Mouse (Mus musculus) right cerebral cortex, postnatal 36 days (tissue): ENCODE measurements around the gene Acss3.

Experiments used
- DNase-seq, 2 experiments: peaks; one replicate each; pipeline ENCODE4 v3.0.0; 2022; ENCODE audit warnings: low spot score in 2 of 2, mixed read lengths in 1 of 2

Acss3 gene

DNA sequence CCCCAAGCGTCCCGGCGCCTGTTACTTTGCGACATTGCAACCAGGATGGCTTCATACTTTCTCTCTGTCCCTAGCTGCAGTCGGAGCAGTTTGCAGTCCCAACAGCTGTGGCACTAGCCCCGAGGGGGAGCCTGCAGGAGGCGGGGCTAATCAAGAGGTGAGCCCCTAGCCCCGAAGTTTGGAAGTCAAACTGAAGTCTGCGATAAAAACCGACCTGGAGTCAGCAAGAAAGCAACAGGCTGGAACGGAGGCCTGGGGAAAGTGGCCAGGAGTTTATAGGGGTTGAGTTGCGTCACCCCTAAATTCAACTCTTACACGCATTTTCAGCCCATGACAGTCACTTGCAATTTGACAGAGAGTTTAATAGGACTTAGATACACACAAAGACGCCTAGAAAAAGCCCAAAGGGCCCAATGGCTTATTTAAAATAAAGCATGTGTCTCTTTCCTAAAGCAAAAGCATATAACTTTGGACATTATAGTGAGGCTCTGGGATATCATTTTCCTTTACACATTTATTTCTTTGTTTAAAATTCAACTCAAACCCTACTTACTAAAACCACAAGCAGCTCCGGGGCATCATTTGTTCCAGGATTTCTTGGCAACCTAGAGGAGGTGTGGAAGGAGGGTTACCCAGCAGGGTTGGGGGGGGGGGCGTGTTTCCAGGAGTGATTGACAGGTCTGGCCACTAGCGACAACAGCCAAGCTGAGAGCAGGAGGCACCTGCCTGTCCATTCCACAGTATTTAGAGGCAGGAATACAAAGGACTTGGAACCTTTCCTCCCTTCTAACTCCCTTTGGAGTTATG, at the start of gene Acss3:
TSS of gene Acss3 (minus strand) at position 140 of the 807 bp plus-strand sequence.
- peak in 1 of 2 experiments; percentile 2 for DNase-seq

DNA sequence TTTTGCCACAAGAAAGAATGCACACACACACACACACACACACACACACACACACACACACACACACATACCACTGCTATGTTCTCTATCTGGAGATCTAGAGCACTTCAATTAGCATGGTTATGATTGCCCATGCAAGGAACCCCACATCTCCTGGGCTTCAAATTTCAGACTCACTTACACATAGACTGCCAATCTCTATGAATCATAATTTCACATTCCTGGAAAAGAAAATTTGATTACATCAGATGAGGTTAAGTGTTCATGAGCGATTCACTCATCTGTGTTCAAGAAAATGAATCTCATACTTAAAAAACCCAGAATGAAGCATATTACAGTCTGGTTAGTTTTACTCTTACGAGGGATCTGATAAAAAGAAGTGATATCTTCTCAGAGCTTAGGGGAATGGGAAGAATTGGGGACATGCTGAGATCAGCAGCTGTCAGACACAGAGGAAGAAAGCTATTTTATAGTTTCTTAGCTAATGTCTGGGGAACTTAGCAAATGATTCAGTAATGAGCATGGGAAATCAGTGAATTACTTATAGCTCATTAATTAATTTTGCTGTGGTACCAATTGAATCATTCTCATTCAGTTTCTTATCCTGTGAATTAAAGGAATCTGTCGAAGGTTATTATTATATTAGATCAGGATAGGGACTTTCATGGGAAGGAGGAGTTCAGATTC, 48.7 kb upstream of the Acss3 start:
- DNase-seq = no peak

DNA sequence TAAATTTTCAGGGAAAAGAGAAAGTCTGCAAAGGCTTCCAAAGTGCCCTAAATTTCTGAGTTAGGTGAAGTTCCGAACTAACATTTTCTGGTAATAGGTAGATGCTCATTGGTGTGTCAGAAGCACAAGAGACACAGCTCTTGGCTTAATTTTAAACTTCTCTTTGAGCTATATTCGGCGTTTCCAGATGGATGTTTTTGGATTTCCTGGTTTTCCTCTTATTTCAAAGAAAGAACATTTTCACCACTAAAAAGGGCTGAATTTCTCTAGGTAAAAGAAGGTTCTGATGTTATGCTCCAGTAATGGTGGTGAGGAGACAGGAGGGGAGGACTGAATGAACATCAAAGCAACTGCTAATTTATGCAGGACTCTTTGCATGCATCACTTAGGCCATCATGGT, 43.0 kb upstream of the Acss3 start:
- DNase-seq = no peak

GRCm38 (mm10) chr10:107148759-107149158, 25.3 kb upstream of the Acss3 start:
- no peak for DNase-seq

GRCm38 (mm10) chr10:107144016-107144415, 20.5 kb upstream of the Acss3 start:
- DNase-seq = no peak

- DNase-seq = no peak
Observed at GRCm38 (mm10) chr10:107142910-107143309, 19.4 kb upstream of the Acss3 start.

- DNase-seq = no peak
Observed at GRCm38 (mm10) chr10:107122744-107123528, 532 bp downstream of the Acss3 start.

- no peak for DNase-seq
Observed at GRCm38 (mm10) chr10:107121301-107121700, 2.2 kb downstream of the Acss3 start.

GRCm38 (mm10) chr10:107119135-107119534, 4.3 kb downstream of the Acss3 start:
- no peak for DNase-seq

DNA sequence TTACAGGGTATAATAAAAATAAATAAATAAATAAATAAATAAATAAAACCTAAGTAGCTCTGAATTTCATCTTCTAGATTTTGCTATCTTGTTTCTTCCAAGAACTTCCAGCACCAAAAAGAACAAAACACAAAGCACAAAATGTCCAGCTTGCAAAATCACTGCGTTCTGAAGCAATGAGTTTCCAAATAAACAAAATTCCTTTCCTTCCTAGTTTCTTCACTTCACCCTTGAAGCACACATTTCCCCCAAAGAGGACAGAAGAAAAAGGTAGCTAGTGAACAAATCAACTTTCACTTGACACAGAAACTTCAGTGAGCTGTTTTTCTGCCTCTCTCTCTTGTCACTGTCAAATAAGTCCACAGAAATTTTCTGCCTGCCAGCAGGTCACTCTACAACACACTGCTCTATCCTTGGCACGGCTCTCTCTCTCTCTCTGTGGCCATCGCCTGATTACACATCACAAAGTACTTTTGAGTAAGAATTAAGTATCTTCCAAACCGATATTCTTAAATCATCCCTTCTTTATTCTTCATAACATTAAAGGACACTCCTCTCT, 6.7 kb downstream of the Acss3 start:
- DNase-seq = no peak

- DNase-seq = no peak
Observed at GRCm38 (mm10) chr10:107115930-107116642, 7.4 kb downstream of the Acss3 start.

DNA sequence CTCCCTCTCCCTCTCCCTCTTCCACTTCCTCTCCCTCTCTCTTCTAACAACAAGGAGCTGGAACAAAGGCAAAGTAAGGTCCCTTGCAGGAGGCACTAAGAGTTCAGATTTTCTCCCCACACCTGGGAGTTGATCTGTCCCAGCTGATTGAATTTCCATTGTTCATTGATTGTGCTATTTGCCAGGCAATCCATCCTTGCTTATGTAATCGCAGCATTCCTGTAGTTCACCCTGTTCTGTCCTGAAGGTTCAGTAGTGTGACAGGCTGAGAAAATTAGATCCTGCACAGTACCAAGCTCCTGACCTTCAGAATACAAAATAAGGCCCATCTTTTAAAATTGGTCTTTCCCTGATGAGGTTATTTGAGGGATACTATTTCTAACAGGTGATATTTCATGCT, 8.3 kb downstream of the Acss3 start:
- no peak for DNase-seq

DNA sequence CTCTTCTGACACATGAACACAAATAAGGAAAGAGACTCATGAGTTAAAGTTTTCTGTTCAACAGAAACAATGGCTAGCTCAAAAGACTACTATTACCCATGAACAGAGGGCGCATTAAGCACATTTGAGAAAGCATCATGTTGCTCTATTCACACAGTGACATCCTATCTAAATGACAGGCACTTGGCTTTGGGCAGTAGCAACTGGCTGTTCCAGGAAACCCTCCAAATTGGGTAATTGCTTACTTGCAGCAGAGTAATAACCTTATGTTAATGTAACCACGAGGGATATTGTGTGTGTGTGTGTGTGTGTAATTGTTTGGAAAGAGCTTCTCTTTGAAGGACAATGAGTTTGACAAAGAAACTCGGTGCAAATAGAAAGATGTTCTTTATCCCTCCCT, 29.0 kb downstream of the Acss3 start:
- no peak for DNase-seq

- no peak for DNase-seq
Observed at GRCm38 (mm10) chr10:107053846-107054624, 69.4 kb downstream of the Acss3 start.

DNA sequence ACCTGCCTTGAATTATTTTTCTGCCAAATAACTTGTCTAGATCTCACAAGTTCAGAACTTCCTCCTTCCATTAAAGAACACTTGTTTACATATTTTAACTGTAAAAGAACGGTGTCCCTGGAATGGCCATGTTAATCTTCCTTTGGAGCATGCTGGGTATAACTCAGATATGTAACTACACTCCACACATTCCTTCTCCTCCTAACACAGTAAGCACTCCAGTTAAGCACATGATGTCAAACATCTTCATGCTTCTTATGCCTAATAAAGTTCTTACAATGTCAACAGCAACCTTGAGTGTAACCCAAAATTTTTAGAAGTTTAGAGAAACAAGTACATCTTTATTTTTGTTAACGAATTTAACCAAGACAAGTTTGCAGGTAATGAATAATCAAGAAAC, 73.0 kb downstream of the Acss3 start:
- no peak for DNase-seq

- no peak for DNase-seq
Observed at GRCm38 (mm10) chr10:107042656-107043055, 80.8 kb downstream of the Acss3 start.

- DNase-seq = no peak
Observed at GRCm38 (mm10) chr10:107040837-107041236, 82.6 kb downstream of the Acss3 start.

DNA sequence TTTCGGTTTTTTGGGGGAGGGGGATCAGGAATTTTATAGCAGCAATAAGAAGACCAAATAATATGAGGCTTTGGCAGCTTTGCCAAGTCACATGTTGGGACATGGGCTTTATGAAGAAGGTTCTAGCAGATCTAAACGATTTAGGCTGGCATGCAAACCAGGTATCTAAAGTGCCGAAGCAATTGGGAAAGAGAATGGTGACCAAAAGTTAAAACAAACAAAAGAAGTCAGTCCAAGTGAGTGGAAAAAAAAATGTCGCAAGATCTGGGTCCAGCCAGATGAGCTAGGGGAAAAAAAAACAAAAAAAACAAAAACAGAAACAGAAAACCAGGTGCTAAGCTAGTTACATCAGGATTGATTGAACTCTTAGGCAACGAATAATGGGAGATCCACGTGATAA, 83.1 kb downstream of the Acss3 start:
- no peak for DNase-seq

DNA sequence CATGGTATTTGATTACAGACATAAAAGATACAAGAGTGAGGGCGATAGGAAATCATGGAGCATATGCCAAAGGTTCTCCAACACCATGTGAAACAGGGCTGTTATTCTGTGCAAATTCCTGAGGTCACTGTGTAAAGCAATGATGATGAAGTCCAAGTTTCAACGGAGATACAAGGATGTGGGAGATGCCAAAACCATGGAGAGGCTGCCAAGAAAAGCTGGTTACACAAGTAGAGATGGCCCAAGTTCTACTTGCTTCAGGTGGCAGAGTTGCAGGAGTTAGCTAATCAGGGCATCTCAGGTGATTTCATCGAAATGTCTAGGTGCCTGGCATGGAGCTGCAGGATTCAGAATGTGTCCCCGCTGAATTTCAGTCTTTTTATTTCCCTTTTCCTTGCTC, 84.3 kb downstream of the Acss3 start:
- no peak for DNase-seq

- DNase-seq = no peak
Observed at GRCm38 (mm10) chr10:107024254-107024653, 99.2 kb downstream of the Acss3 start.

GRCm38 (mm10) chr10:107021118-107021517, 102.3 kb downstream of the Acss3 start:
- DNase-seq = no peak
